22 mouse cellular contexts compared by ENCODE assay signal in the genomic region with DNA sequence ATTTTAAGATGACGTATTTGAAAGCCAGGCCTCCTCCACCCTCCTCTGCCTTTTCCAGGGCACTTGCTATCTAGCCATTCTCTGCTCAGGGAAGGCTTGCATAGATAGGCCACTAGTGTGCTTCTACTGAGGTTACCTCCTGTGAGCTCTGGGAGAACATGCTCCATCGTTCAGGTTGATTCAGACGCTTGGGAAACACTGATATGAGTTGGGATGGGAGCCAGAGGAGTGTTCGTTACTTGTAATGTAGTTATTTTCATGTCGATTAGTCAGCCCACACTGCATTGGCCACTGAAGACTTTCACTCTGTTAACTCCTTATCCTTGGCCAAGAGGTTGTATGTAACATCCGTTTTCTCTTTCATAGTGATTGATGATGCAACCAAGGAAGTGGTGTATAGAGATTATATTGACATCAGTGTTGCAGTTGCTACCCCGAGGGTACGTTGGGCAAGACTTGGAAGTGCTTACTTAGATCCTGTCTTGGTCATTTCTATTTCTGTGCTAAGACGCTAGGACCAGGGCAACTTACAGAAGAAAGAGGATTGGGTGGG. TPM values are rescaled to one million over a fixed set of nuclear protein-coding genes. Genes with fewer than 3 reads are reported as not detected.
DNase-seq lines count a peak whose midpoint lies in the region; ATAC-seq and TF ChIP-seq lines count a peak whose summit lies in the region.
"Had no signal": no experiment of that assay in that cellular context is flagged by ENCODE, and none has a peak within 500 bp of the region (broad histone marks: within the 10 kb centered on the region; RNA-seq: fewer than 3 reads in every experiment).

No protein-coding gene starts in this region.

- H3K79me2 ChIP-seq in macrophage (ENCODE audit: inconsistent target), result peaks cover 22% of the 10 kb centered on the region; the same call in 1 of the 2 replicates

- H3K36me3 ChIP-seq in macrophage (ENCODE audit: inconsistent target), result peaks cover 59% of the 10 kb centered on the region; the same call in 1 of the 2 replicates
- peaks cover 73% of the 10 kb centered on the region for H3K36me3 ChIP-seq in forebrain, embryonic 15.5 days

- H3K4me3 ChIP-seq in lung, adult 2 months (replicated peaks; ENCODE audit: extremely low read depth, low read depth, low read length), result no peak overlapping the region
- H3K4me3 ChIP-seq in macrophage (ENCODE audit: inconsistent target), result no peak overlapping the region
- no peak overlapping the region for H3K4me3 ChIP-seq in forebrain, embryonic 15.5 days
- H3K4me3 ChIP-seq: heart, adult 2 months; heart, embryonic 15.5 days; limb, embryonic 10.5 days; midbrain, embryonic 13.5 days had no signal

- no peaks in the 10 kb centered on the region for H3K9me3 ChIP-seq in forebrain, embryonic 15.5 days
- H3K9me3 ChIP-seq: heart, embryonic 15.5 days; limb, embryonic 10.5 days; midbrain, embryonic 13.5 days had no signal

- H3K4me2 ChIP-seq in forebrain, embryonic 15.5 days (replicated peaks), result no peak overlapping the region
- H3K4me2 ChIP-seq: heart, embryonic 15.5 days; lung, embryonic 14.5 days; midbrain, embryonic 13.5 days had no signal

- no peaks in the 10 kb centered on the region for H3K27me3 ChIP-seq in forebrain, embryonic 15.5 days
- H3K27me3 ChIP-seq: heart, embryonic 15.5 days; midbrain, embryonic 13.5 days had no signal

- 85% methylated on average over 9 of the region's 9 CpGs for WGBS in lung, adult 2 months
- WGBS in macrophage (ENCODE audit: missing documents), result 47% methylated on average over 9 of the region's 9 CpGs
- 94% methylated on average over 9 of the region's 9 CpGs for WGBS in forebrain, embryonic 15.5 days

- peak overlapping the region; percentile 32; the same call in 1 of the 2 replicates for H3K27ac ChIP-seq in macrophage
- H3K27ac ChIP-seq in forebrain, embryonic 15.5 days (replicated peaks), result no peak overlapping the region
- H3K27ac ChIP-seq: heart, adult 2 months; heart, embryonic 15.5 days; hindbrain, postnatal 0 days; limb, embryonic 10.5 days; midbrain, embryonic 13.5 days had no signal

- no peaks in the 10 kb centered on the region for H3K4me1 ChIP-seq in lung, adult 2 months (ENCODE audit: control insufficient read depth, insufficient read depth, low read length)
- no peaks in the 10 kb centered on the region for H3K4me1 ChIP-seq in forebrain, embryonic 15.5 days
- H3K4me1 ChIP-seq: midbrain, embryonic 13.5 days had no signal

- no peak for TF ChIP-seq CTCF in lung, adult 2 months (IDR thresholded peaks at IDR 0.05; ENCODE audit: insufficient read depth, low read length)

- no peak overlapping the region for H3K9ac ChIP-seq in forebrain, embryonic 15.5 days (replicated peaks)
- H3K9ac ChIP-seq: heart, embryonic 15.5 days; lung, embryonic 14.5 days; midbrain, embryonic 13.5 days had no signal

- no peak for TF ChIP-seq POLR2A in lung, adult 2 months (IDR thresholded peaks at IDR 0.05; ENCODE audit: borderline replicate concordance, extremely low read depth, low read depth, low read length)

- peak; percentile 78 for DNase-seq in heart, adult 11 months
- no peak for DNase-seq in heart, adult 9 months (ENCODE audit: low spot score in 2 of 2)
- DNase-seq in lung, postnatal 36 days, result peak; percentile 44
- DNase-seq in lung, adult 2 months, result no peak
- DNase-seq in adrenal gland, postnatal 4 days (ENCODE audit: low spot score in 2 of 2), result no peak
- DNase-seq: adrenal gland, postnatal 25 days; cerebellum, adult 11-12 months; cerebellum, postnatal 10 days; heart, adult 2 months; heart, postnatal 4 days; kidney, adult 11 months; lung, embryonic 14.5 days; retina, postnatal 1 day; right cerebral cortex, postnatal 4 days; thymus, postnatal 14 days had no signal

- ATAC-seq in forebrain, embryonic 15.5 days (replicated peaks), result no peak
- ATAC-seq: hindbrain, postnatal 0 days; midbrain, embryonic 13.5 days had no signal

RNA-seq across cellular contexts. Expression of gene Dlst, which starts 18.9 kb away (rescaled TPM):
- polyA plus RNA-seq in lung, adult 2 months (2012; rRNA removed), result 62.8 and 88.7 TPM in 2 replicates
- total RNA-seq in macrophage (2018; cell fraction: chromatin; rRNA removed), result 100 to 1,000 TPM; 208 to 486 (median 340) TPM
- 10 to 100 TPM; 67.0 to 92.6 (median 78.4) TPM for total RNA-seq in macrophage (2018; cell fraction: cytosol; rRNA removed)
- 100 to 1,000 TPM; 151 to 319 (median 208) TPM for total RNA-seq in macrophage (2018; cell fraction: nucleus; rRNA removed)
- polyA plus RNA-seq in macrophage (2018), result 71.4 to 90.3 TPM (median 80.1 TPM) in 3 replicates
- 100 to 1,000 TPM; 294 to 319 TPM for total RNA-seq in adrenal gland, postnatal 4 days (2021)
- 96.3 and 99.7 TPM in 2 replicates for polyA plus RNA-seq in forebrain, embryonic 15.5 days (2015; fragmentation: Nextera tagmentation; extraction: Ambion mirVana)

RNA-seq across cellular contexts. Expression of gene Prox2, which starts 18.9 kb away (rescaled TPM):
- 2.6 and 2.8 TPM in 2 replicates for polyA plus RNA-seq in lung, adult 2 months (2012; rRNA removed)
- 10 to 100 TPM in 5 of 26 experiments, 1 to 10 TPM in 18, under 1 TPM in 1, not detected in 2; 0.91 to 14.1 (median 5.9) TPM for total RNA-seq in macrophage (2018; cell fraction: chromatin; rRNA removed)
- 1 to 10 TPM in 20 of 26 experiments, under 1 TPM in 6; 0.33 to 2.6 (median 1.4) TPM for total RNA-seq in macrophage (2018; cell fraction: cytosol; rRNA removed)
- total RNA-seq in macrophage (2018; cell fraction: nucleus; rRNA removed), result 10 to 100 TPM in 2 of 26 experiments, 1 to 10 TPM in 22, under 1 TPM in 2; 0.91 to 10.8 (median 3.5) TPM
- polyA plus RNA-seq in macrophage (2018), result 0.88 to 1.8 TPM (median 1.3 TPM) in 3 replicates
- 1 to 10 TPM; 4.8 to 5.5 TPM for total RNA-seq in adrenal gland, postnatal 4 days (2021)
- 1.7 and 1.8 TPM in 2 replicates for polyA plus RNA-seq in forebrain, embryonic 15.5 days (2015; fragmentation: Nextera tagmentation; extraction: Ambion mirVana)

RNA-seq across cellular contexts. Expression of gene Rps6kl1, which starts 21.6 kb away (rescaled TPM):
- polyA plus RNA-seq in lung, adult 2 months (2012; rRNA removed), result 1.1 and 1.4 TPM in 2 replicates
- not detected for total RNA-seq in macrophage (2018; cell fraction: chromatin; rRNA removed)
- under 1 TPM in 1 of 26 experiments, not detected in 25; 0.06 TPM for total RNA-seq in macrophage (2018; cell fraction: cytosol; rRNA removed)
- total RNA-seq in macrophage (2018; cell fraction: nucleus; rRNA removed), result not detected
- not detected in 3 replicates for polyA plus RNA-seq in macrophage (2018)
- 1 to 10 TPM; 3.6 to 3.9 TPM for total RNA-seq in adrenal gland, postnatal 4 days (2021)
- polyA plus RNA-seq in forebrain, embryonic 15.5 days (2015; fragmentation: Nextera tagmentation; extraction: Ambion mirVana), result 19.8 and 22.2 TPM in 2 replicates

RNA-seq across cellular contexts. Expression of gene Pgf, which starts 48.1 kb away (rescaled TPM):
- 3.0 and 3.6 TPM in 2 replicates for polyA plus RNA-seq in lung, adult 2 months (2012; rRNA removed)
- total RNA-seq in macrophage (2018; cell fraction: chromatin; rRNA removed), result 1 to 10 TPM in 6 of 26 experiments, under 1 TPM in 4, not detected in 16; 0.41 to 8.3 (median 1.6) TPM
- total RNA-seq in macrophage (2018; cell fraction: cytosol; rRNA removed), result 1 to 10 TPM in 6 of 26 experiments, under 1 TPM in 19, not detected in 1; 0.09 to 3.6 (median 0.27) TPM
- total RNA-seq in macrophage (2018; cell fraction: nucleus; rRNA removed), result 1 to 10 TPM in 8 of 26 experiments, under 1 TPM in 9, not detected in 9; 0.31 to 6.0 (median 0.93) TPM
- polyA plus RNA-seq in macrophage (2018), result 0.11 to 0.37 TPM (median 0.35 TPM) in 3 replicates
- 1 to 10 TPM; 3.2 to 4.3 TPM for total RNA-seq in adrenal gland, postnatal 4 days (2021)
- 6.2 and 6.3 TPM in 2 replicates for polyA plus RNA-seq in forebrain, embryonic 15.5 days (2015; fragmentation: Nextera tagmentation; extraction: Ambion mirVana)
- total RNA-seq: liver, adult 2 months had no signal
- polyA plus RNA-seq: liver, adult 2 months had no signal

Comparison
In these comparisons a context has a peak if more than half of its experiments do, and no peak if none do; other contexts are left out.
1. DNase-seq: peak in heart, adult 11 months (single experiment) and lung, postnatal 36 days (single experiment); none in heart, adult 9 months (0 of 2), lung, adult 2 months (single experiment) and adrenal gland, postnatal 4 days (0 of 2).